Mouse (Mus musculus): ENCODE data around the gene 2200002D01Rik. TPM values are rescaled to one million over a fixed set of nuclear protein-coding genes. Genes with fewer than 3 reads are reported as not detected.

The 2200002D01Rik gene
- total RNA-seq, 1 experiment: 20.0 TPM

DNA sequence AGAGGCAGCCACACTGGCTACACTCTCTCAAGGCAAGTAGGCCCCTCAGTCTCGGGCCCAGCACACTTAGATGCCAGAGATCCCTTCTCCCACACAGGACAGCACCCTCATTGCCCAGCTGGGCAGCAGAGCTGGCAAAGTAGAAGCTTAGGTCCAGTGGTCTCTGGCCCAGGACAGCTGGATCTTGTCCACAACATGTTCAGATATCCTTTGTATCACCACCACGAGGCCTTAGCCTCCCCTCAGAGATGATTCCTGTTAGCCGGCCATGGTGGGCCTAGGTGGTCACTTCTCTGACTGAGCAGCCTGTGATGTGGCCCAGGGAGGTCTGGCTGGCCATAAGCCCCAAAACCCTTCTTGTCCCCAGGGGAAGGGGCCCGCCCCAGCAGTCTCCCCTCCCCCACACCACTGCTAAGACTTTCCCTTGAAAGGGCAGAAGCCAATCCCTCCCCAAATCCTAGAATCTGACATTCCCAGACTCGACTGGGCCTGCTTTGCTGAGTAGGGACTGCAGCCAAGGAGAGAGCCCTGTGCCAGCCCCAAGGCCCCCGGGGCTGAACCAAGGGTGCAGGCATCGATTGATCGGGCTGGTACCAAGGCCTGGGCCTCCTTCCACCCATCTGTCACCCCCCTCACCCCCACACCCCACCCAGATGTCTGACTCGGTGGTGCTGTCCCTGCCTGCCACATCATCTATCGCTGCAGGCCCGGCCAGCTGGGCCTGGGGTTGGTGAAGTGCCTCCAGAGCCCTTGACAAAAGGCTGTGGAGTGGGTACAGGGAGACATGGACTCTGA lies 42.6 kb upstream of the 2200002D01Rik start:
- Histone ChIP-seq H3K4me3 (ENCODE audit: insufficient read depth in 1 of 2, low read depth in 1 of 2, low read length in 2 of 2, poor library complexity in 1 of 2, severe bottlenecking in 1 of 2) (no peak overlapping the region), H3K36me3 (ENCODE audit: control insufficient read depth, insufficient read depth, low read length, poor library complexity, severe bottlenecking) (peaks cover 2% of the 10 kb centered on the region; the same call in 1 of the 2 replicates), H3K4me1 (ENCODE audit: control insufficient read depth in 2 of 2, insufficient read depth in 2 of 2, low read length in 2 of 2, poor library complexity in 1 of 2) (peaks cover 9 to 34% of the 10 kb centered on the region in 2 experiments; a peak in 3 of 4 replicates), H3K9ac (ENCODE audit: insufficient read depth, low read depth, low read length, poor library complexity, severe bottlenecking) (peak overlapping the region; percentile 9; the same call in 1 of the 2 replicates), H3K27ac (ENCODE audit: insufficient read depth, low read depth, low read length, poor library complexity, severe bottlenecking) (no peak overlapping the region), H3K9me3 (ENCODE audit: control insufficient read depth, insufficient read depth, low read depth, low read length) (no peaks in the 10 kb centered on the region)
- TF ChIP-seq CHD2 (IDR thresholded peaks at IDR 0.05; ENCODE audit: low read depth, low read length) (no peak), ZNF384 (IDR thresholded peaks at IDR 0.05; ENCODE audit: low read depth, low read length) (no peak)
- in situ Hi-C loops (cut with MboI; ENCODE audit: low sequenced_read_pairs in 2 of 2, unreplicated experiment in 2 of 2): no loop called here
- DNase-seq (ENCODE audit: low read depth, low spot score): no peak

DNA sequence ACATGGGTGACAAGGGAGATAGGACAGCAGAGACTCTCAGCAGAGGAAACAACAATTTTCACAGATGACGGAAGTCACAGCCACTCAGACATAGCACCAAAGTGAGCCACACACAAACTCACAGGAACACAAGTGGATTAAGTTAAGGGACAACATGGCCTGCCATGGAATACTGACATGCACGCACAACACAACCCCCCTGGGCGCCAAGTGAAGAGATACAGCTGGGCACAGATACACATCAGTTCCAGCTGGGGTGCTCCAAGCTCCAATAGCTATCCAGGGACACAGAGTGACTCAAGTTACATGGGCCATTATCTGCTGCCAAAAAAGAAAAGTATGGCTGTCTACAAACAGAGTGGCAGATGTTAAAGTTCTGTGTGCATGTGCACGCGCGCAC lies 41.6 kb upstream of the 2200002D01Rik start:
- Histone ChIP-seq H3K36me3 (ENCODE audit: control insufficient read depth, insufficient read depth, low read length, poor library complexity, severe bottlenecking) (peaks cover 2% of the 10 kb centered on the region; the same call in 1 of the 2 replicates), H3K4me1 (ENCODE audit: control insufficient read depth in 2 of 2, insufficient read depth in 2 of 2, low read length in 2 of 2, poor library complexity in 1 of 2) (peaks cover 9 to 33% of the 10 kb centered on the region in 2 experiments; a peak in 3 of 4 replicates), H3K9me3 (ENCODE audit: control insufficient read depth, insufficient read depth, low read depth, low read length) (no peaks in the 10 kb centered on the region), H3K4me3 (ENCODE audit: insufficient read depth in 1 of 2, low read depth in 1 of 2, low read length in 2 of 2, poor library complexity in 1 of 2, severe bottlenecking in 1 of 2) (peak overlapping the region; percentile 75 to 83), H3K27ac (ENCODE audit: insufficient read depth, low read depth, low read length, poor library complexity, severe bottlenecking) (no peak overlapping the region), H3K9ac (ENCODE audit: insufficient read depth, low read depth, low read length, poor library complexity, severe bottlenecking) (peak overlapping the region; percentile 61; the same call in 1 of the 2 replicates)
- no peak for TF ChIP-seq HCFC1 (IDR thresholded peaks at IDR 0.05; ENCODE audit: borderline replicate concordance, insufficient read depth, low read length)
- no peak for TF ChIP-seq ZC3H11A (IDR thresholded peaks at IDR 0.05; ENCODE audit: borderline replicate concordance, low read depth, low read length)
- no peak for TF ChIP-seq ZNF384 (IDR thresholded peaks at IDR 0.05; ENCODE audit: low read depth, low read length)
- TF ChIP-seq MAFK (IDR thresholded peaks at IDR 0.05; ENCODE audit: insufficient read depth, low read depth, low read length): no peak
- no peak for TF ChIP-seq CHD2 (IDR thresholded peaks at IDR 0.05; ENCODE audit: low read depth, low read length)
- no peak for DNase-seq (ENCODE audit: low read depth, low spot score)
- in situ Hi-C loops (cut with MboI; ENCODE audit: low sequenced_read_pairs in 2 of 2, unreplicated experiment in 2 of 2): no loop called here

DNA sequence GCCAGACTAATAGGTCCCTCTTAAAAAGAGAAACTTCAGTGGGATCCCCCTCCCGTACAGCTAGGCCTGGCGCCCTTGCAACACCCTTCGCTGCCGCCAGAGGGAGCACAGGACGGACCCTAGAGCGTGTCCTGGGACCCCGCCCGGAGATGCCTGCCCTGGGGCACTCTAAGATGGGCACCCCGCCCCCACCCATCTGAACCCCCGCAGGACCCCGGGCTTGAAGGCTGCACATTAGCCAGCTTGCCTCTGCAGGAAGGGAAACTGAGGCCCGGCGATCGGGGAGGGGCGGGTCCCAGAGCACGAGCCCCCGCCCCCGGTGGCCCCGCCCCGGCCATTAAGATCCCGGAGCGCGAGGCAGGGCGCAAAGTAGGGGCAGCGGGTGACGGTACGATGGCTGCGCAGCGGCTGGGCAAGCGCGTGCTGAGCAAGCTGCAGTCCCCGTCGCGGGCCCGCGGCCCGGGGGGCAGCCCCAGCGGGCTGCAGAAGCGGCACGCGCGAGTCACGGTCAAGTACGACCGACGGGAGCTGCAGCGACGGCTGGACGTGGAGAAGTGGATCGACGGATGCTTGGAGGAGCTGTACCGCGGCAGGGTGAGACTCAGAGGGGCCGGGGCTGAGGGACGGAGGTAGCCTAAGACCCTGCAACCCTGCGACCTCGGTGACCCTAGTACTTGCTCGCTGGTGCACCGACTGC lies 40.8 kb upstream of the 2200002D01Rik start, which contains the start of gene Ppp1r14a:
TSS of gene Ppp1r14a (plus strand) at position 367 of the 697 bp plus-strand sequence.
- H3K9me3 ChIP-seq (ENCODE audit: control insufficient read depth, insufficient read depth, low read depth, low read length): no peaks in the 10 kb centered on the region
- H3K27ac ChIP-seq (ENCODE audit: insufficient read depth, low read depth, low read length, poor library complexity, severe bottlenecking): no peak within 1 kb of the TSS
- peak within 1 kb of the TSS; percentile 61 for H3K9ac ChIP-seq (ENCODE audit: insufficient read depth, low read depth, low read length, poor library complexity, severe bottlenecking)
- peak; percentile 70 for DNase-seq (ENCODE audit: low read depth, low spot score)
- in situ Hi-C loops (cut with MboI; ENCODE audit: low sequenced_read_pairs in 2 of 2, unreplicated experiment in 2 of 2): no loop called here
- peaks cover 9 to 29% of the 10 kb centered on the region in 2 experiments; a peak in 3 of 4 replicates for H3K4me1 ChIP-seq (ENCODE audit: control insufficient read depth in 2 of 2, insufficient read depth in 2 of 2, low read length in 2 of 2, poor library complexity in 1 of 2)
- peaks cover 2% of the 10 kb centered on the region; the same call in 1 of the 2 replicates for H3K36me3 ChIP-seq (ENCODE audit: control insufficient read depth, insufficient read depth, low read length, poor library complexity, severe bottlenecking)
- TF ChIP-seq CHD2 (IDR thresholded peaks at IDR 0.05; ENCODE audit: low read depth, low read length): no peak
- H3K4me3 ChIP-seq (ENCODE audit: insufficient read depth in 1 of 2, low read depth in 1 of 2, low read length in 2 of 2, poor library complexity in 1 of 2, severe bottlenecking in 1 of 2): peak within 1 kb of the TSS; percentile 75 to 83

DNA sequence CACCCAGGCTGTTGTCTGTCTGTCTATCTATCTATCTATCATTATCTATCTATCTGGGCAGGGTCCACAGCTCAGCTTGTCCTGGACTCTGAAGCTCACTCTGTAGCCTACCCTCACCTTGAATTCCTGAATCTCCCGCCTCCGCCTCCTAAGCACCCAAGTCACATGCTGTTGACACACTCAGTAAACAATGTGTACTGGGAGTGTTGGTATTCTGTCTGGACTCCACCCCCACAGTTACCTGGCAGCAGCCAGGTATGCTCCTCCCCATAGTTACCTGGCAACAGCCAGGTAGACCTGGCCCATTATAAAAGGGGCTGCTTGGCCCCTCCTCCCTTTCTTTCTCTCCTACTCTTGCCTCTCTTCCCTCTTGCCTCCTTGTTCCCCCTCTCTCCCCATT lies 39.8 kb upstream of the 2200002D01Rik start:
- Histone ChIP-seq H3K4me3 (ENCODE audit: insufficient read depth in 1 of 2, low read depth in 1 of 2, low read length in 2 of 2, poor library complexity in 1 of 2, severe bottlenecking in 1 of 2) (no peak overlapping the region), H3K36me3 (ENCODE audit: control insufficient read depth, insufficient read depth, low read length, poor library complexity, severe bottlenecking) (peaks cover 2% of the 10 kb centered on the region; the same call in 1 of the 2 replicates), H3K4me1 (ENCODE audit: control insufficient read depth in 2 of 2, insufficient read depth in 2 of 2, low read length in 2 of 2, poor library complexity in 1 of 2) (peaks cover 8 to 24% of the 10 kb centered on the region in 2 experiments; a peak in 3 of 4 replicates), H3K9me3 (ENCODE audit: control insufficient read depth, insufficient read depth, low read depth, low read length) (no peaks in the 10 kb centered on the region), H3K9ac (ENCODE audit: insufficient read depth, low read depth, low read length, poor library complexity, severe bottlenecking) (no peak overlapping the region), H3K27ac (ENCODE audit: insufficient read depth, low read depth, low read length, poor library complexity, severe bottlenecking) (no peak overlapping the region)
- in situ Hi-C loops (cut with MboI; ENCODE audit: low sequenced_read_pairs in 2 of 2, unreplicated experiment in 2 of 2): no loop called here
- TF ChIP-seq HCFC1 (IDR thresholded peaks at IDR 0.05; ENCODE audit: borderline replicate concordance, insufficient read depth, low read length) (no peak), ZC3H11A (IDR thresholded peaks at IDR 0.05; ENCODE audit: borderline replicate concordance, low read depth, low read length) (no peak), MAFK (IDR thresholded peaks at IDR 0.05; ENCODE audit: insufficient read depth, low read depth, low read length) (no peak), ZNF384 (IDR thresholded peaks at IDR 0.05; ENCODE audit: low read depth, low read length) (no peak), CHD2 (IDR thresholded peaks at IDR 0.05; ENCODE audit: low read depth, low read length) (no peak)
- DNase-seq (ENCODE audit: low read depth, low spot score): no peak
